Mouse (Mus musculus): ENCODE measurements at regions not wholly inside any gene's neighbourhood (a gene's known extent, or its start where the extent isn't known, plus 50 kb on each side); places are given as distances from the start of the nearest gene placed in this dataset.

- no peak overlapping the region for H3K27ac ChIP-seq (ENCODE audit: control insufficient read depth, low read depth, low read length)
- DNase-seq (ENCODE audit: low read depth, low spot score) = no peak
- no peak overlapping the region for H3K4me3 ChIP-seq (ENCODE audit: control insufficient read depth in 1 of 2, insufficient read depth in 1 of 2, low read depth in 2 of 2, low read length in 2 of 2)
- no peak for TF ChIP-seq TCF12 (IDR thresholded peaks at IDR 0.05; ENCODE audit: low read depth, low read length)
- no peak for TF ChIP-seq MAX (IDR thresholded peaks at IDR 0.05; ENCODE audit: low read length)
- TF ChIP-seq SIN3A (IDR thresholded peaks at IDR 0.05; ENCODE audit: low read length) = no peak
- no peak for TF ChIP-seq RCOR1 (IDR thresholded peaks at IDR 0.05; ENCODE audit: low read depth, low read length)
- no peak for TF ChIP-seq MEF2A (IDR thresholded peaks at IDR 0.05; ENCODE audit: extremely low read depth, insufficient replicate concordance, low read depth, low read length, poor library complexity, severe bottlenecking)
- TF ChIP-seq TBP (IDR thresholded peaks at IDR 0.05; ENCODE audit: low read depth, low read length) = no peak
- TF ChIP-seq GABPA (IDR thresholded peaks at IDR 0.05; ENCODE audit: low read depth, low read length) = no peak
- no peak for TF ChIP-seq USF2 (IDR thresholded peaks at IDR 0.05; ENCODE audit: borderline replicate concordance in 1 of 2, insufficient read depth in 1 of 2, low read depth in 1 of 2, low read length in 2 of 2)
- no peak for TF ChIP-seq CHD2 (IDR thresholded peaks at IDR 0.05; ENCODE audit: low read length)
- no peak for TF ChIP-seq RAD21 (IDR thresholded peaks at IDR 0.05; ENCODE audit: low read depth, low read length)
- no peak for TF ChIP-seq HCFC1 (IDR thresholded peaks at IDR 0.05; ENCODE audit: low read depth, low read length)
- no peak for TF ChIP-seq UBTF (IDR thresholded peaks at IDR 0.05; ENCODE audit: borderline replicate concordance, insufficient read depth, low read depth, low read length)
- no peak for TF ChIP-seq ETS1 (IDR thresholded peaks at IDR 0.05; ENCODE audit: low read depth, low read length)
- no peak for TF ChIP-seq CHD1 (IDR thresholded peaks at IDR 0.05; ENCODE audit: low read depth, low read length)
- TF ChIP-seq SMC3 (IDR thresholded peaks at IDR 0.05; ENCODE audit: low read depth, low read length) = no peak
- no peaks in the 10 kb centered on the region for H3K79me2 ChIP-seq (ENCODE audit: control insufficient read depth, insufficient read depth, low read length, poor library complexity)
- no peaks in the 10 kb centered on the region for H3K27me3 ChIP-seq (ENCODE audit: control insufficient read depth in 1 of 2, insufficient read depth in 2 of 2, low read length in 2 of 2)
- H3K36me3 ChIP-seq (ENCODE audit: control insufficient read depth in 1 of 2, insufficient read depth in 2 of 2, low read length in 2 of 2) = no peaks in the 10 kb centered on the region
- H3K9ac ChIP-seq (ENCODE audit: control insufficient read depth, low read depth, low read length, poor library complexity, severe bottlenecking) = no peak overlapping the region
- H3K9me3 ChIP-seq (replicated peaks; ENCODE audit: insufficient read depth, low read length) = no peaks in the 10 kb centered on the region
- H3K4me1 ChIP-seq (ENCODE audit: control insufficient read depth in 1 of 2, insufficient read depth in 2 of 2, low read length in 2 of 2) = no peaks in the 10 kb centered on the region
Observed at GRCm38 (mm10) chr13:5737214-5737613, 124.1 kb upstream of the Klf6 start.

GRCm38 (mm10) chr13:5740805-5741204 lies 120.5 kb upstream of the Klf6 start:
- H3K9ac ChIP-seq (ENCODE audit: control insufficient read depth, low read depth, low read length, poor library complexity, severe bottlenecking) = no peak overlapping the region
- no peaks in the 10 kb centered on the region for H3K36me3 ChIP-seq (ENCODE audit: control insufficient read depth in 1 of 2, insufficient read depth in 2 of 2, low read length in 2 of 2)
- no peaks in the 10 kb centered on the region for H3K79me2 ChIP-seq (ENCODE audit: control insufficient read depth, insufficient read depth, low read length, poor library complexity)
- no peak overlapping the region for H3K27ac ChIP-seq (ENCODE audit: control insufficient read depth, low read depth, low read length)
- no peaks in the 10 kb centered on the region for H3K4me1 ChIP-seq (ENCODE audit: control insufficient read depth in 1 of 2, insufficient read depth in 2 of 2, low read length in 2 of 2)
- H3K9me3 ChIP-seq (replicated peaks; ENCODE audit: insufficient read depth, low read length) = no peaks in the 10 kb centered on the region
- TF ChIP-seq ZKSCAN1 (IDR thresholded peaks at IDR 0.05; ENCODE audit: low read depth, low read length) (no peak), EP300 (IDR thresholded peaks at IDR 0.05; ENCODE audit: low read depth in 1 of 2, low read length in 2 of 2) (no peak), POLR2AphosphoS2 (IDR thresholded peaks at IDR 0.05; ENCODE audit: low read length) (no peak), CHD2 (IDR thresholded peaks at IDR 0.05; ENCODE audit: low read length) (no peak), MAFK (IDR thresholded peaks at IDR 0.05; ENCODE audit: borderline replicate concordance, low read depth, low read length) (no peak), ZNF384 (IDR thresholded peaks at IDR 0.05; ENCODE audit: low read depth, low read length) (no peak), UBTF (IDR thresholded peaks at IDR 0.05; ENCODE audit: borderline replicate concordance, insufficient read depth, low read depth, low read length) (no peak), CTCF (IDR thresholded peaks at IDR 0.05 in 2 of 3, conservative IDR thresholded peaks at IDR 0.05 in 1 of 3; ENCODE audit: control insufficient read depth in 1 of 3, insufficient read depth in 1 of 3, low read depth in 2 of 3, low read length in 3 of 3, poor library complexity in 1 of 3, severe bottlenecking in 1 of 3) (no peak), KAT2A (conservative IDR thresholded peaks at IDR 0.05; ENCODE audit: low read depth, low read length) (no peak)
- no peaks in the 10 kb centered on the region; a peak in 1 of 4 replicates for H3K27me3 ChIP-seq (ENCODE audit: control insufficient read depth in 1 of 2, insufficient read depth in 2 of 2, low read length in 2 of 2)
- H3K4me3 ChIP-seq (ENCODE audit: control insufficient read depth in 1 of 2, insufficient read depth in 1 of 2, low read depth in 2 of 2, low read length in 2 of 2) = no peak overlapping the region
- no peak for DNase-seq (ENCODE audit: low read depth, low spot score)

All from MEL (cell line).